Mouse (Mus musculus): ENCODE data around the gene Rnf166. TPM values are rescaled to one million over a fixed set of nuclear protein-coding genes. Genes with fewer than 3 reads are reported as not detected.

Gene Rnf166
- polyA plus RNA-seq, 1 experiment from 2014 or later, result 35.0 TPM

DNA sequence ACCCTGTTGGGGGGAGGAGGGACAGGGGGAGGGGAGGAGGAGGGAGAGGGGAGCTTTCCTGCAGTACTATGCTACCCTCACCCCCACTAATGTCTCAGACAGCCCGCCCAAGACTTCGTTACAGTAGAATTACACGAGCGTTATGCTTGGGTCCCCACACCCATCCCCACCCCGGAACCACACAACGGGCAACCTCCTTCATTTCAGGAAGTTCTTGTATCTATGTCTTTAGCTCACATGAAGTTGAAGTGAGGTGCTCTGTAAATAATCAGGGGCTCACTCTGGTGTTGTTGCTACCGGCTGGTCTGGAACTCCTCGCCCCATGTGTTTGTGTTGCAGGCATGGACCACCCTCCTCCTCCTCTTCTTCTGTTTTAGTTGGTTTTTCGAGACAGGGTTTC is 47.7 kb downstream of the Rnf166 start:
- H3K4me2 ChIP-seq (ENCODE audit: low read length), result no peak overlapping the region
- peaks cover 5% of the 10 kb centered on the region for H3K4me1 ChIP-seq (ENCODE audit: control insufficient read depth, insufficient read depth, low read length)
- no peak for ATAC-seq
- 92% methylated on average over 9 of the region's 9 CpGs for WGBS
- no peak overlapping the region for H3K9ac ChIP-seq (ENCODE audit: low read depth, low read length)
- no peaks in the 10 kb centered on the region for H3K36me3 ChIP-seq (ENCODE audit: control insufficient read depth, insufficient read depth, low read length)
- H3K27me3 ChIP-seq (ENCODE audit: control insufficient read depth, insufficient read depth, low read depth, low read length), result no peaks in the 10 kb centered on the region
- H3K27ac ChIP-seq (ENCODE audit: low read length), result no peak overlapping the region
- H3K4me3 ChIP-seq (ENCODE audit: low read depth, low read length), result no peak overlapping the region
- H3K9me3 ChIP-seq (replicated peaks; ENCODE audit: control insufficient read depth, low read length, poor library complexity, severe bottlenecking), result no peaks in the 10 kb centered on the region

DNA sequence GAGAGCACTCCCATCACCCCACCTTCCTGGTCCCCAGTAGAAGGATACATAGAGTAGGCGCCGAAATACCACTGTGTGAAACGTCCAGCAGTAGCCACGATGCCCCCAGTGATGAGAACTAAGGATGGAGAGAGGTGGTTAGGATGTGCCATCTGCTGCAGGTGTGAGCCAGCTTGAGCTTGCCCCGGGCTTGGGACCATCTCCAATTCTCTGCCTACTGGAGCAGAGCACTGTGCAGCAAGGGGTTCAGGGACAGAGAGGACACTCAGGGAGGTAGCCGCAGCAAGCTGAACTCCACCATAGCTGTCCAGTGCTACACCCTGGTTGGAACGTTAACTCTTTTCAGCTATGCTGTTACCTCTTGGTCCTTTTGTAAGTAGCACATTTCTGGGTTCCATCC is 48.3 kb downstream of the Rnf166 start:
- no peak overlapping the region for H3K4me3 ChIP-seq (ENCODE audit: low read depth, low read length)
- no peaks in the 10 kb centered on the region for H3K27me3 ChIP-seq (ENCODE audit: control insufficient read depth, insufficient read depth, low read depth, low read length)
- peaks cover 2% of the 10 kb centered on the region; the same call in 1 of the 2 replicates for H3K4me1 ChIP-seq (ENCODE audit: control insufficient read depth, insufficient read depth, low read length)
- no peak overlapping the region for H3K9ac ChIP-seq (ENCODE audit: low read depth, low read length)
- H3K4me2 ChIP-seq (ENCODE audit: low read length), result no peak overlapping the region
- H3K36me3 ChIP-seq (ENCODE audit: control insufficient read depth, insufficient read depth, low read length), result no peaks in the 10 kb centered on the region
- WGBS, result 94% methylated on average over 7 of the region's 7 CpGs
- H3K27ac ChIP-seq (ENCODE audit: low read length), result no peak overlapping the region
- no peaks in the 10 kb centered on the region for H3K9me3 ChIP-seq (replicated peaks; ENCODE audit: control insufficient read depth, low read length, poor library complexity, severe bottlenecking)
- ATAC-seq, result no peak

DNA sequence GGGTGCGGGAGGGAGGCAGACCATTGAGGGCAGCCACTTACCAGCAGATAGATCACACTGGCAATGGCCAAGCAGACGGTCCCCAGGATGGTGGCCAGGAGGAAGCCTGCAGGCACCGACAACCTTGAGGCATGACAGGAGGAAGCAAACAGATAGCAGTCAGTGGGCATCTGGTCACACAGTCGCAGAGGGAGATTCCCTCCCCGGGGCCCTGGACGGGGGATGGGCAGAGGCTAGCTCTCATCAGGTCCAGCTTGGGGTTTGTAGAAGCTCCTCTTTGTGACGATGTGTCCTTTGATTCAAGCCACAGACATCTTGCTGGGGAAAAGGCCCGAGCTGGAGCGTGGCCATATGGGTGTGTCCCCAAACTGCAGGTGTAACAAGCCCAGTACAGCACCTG is 49.7 kb downstream of the Rnf166 start:
- H3K4me2 ChIP-seq (ENCODE audit: low read length), result no peak overlapping the region
- no peak overlapping the region for H3K27ac ChIP-seq (ENCODE audit: low read length)
- 88% methylated on average over 9 of the region's 9 CpGs for WGBS
- no peaks in the 10 kb centered on the region for H3K27me3 ChIP-seq (ENCODE audit: control insufficient read depth, insufficient read depth, low read depth, low read length)
- H3K4me1 ChIP-seq (ENCODE audit: control insufficient read depth, insufficient read depth, low read length), result no peaks in the 10 kb centered on the region
- no peaks in the 10 kb centered on the region for H3K36me3 ChIP-seq (ENCODE audit: control insufficient read depth, insufficient read depth, low read length)
- H3K4me3 ChIP-seq (ENCODE audit: low read depth, low read length), result no peak overlapping the region
- no peak overlapping the region for H3K9ac ChIP-seq (ENCODE audit: low read depth, low read length)
- H3K9me3 ChIP-seq (replicated peaks; ENCODE audit: control insufficient read depth, low read length, poor library complexity, severe bottlenecking), result no peaks in the 10 kb centered on the region
- no peak for ATAC-seq

DNA sequence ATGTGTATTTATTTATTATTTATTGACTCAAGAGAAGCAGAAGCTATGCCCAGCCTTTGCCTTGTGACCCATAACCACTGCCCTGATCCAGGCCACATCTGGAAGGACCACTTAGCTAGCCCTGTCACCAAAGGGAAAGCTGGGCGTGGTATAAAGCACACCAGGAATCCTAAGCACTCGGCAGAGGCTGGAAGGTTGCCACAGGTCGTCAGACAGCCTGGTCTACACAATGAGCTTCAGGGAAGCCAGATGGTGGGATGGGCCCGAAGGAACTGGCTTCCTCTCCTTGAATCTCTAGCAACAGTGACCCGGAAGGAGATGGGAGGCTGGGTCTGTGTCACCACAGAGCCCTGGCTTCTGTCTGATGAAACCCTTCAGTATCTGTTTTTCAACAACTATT is 52.2 kb downstream of the Rnf166 start:
- Histone ChIP-seq H3K4me1 (ENCODE audit: control insufficient read depth, insufficient read depth, low read length) (no peaks in the 10 kb centered on the region), H3K27me3 (ENCODE audit: control insufficient read depth, insufficient read depth, low read depth, low read length) (no peaks in the 10 kb centered on the region), H3K4me3 (ENCODE audit: low read depth, low read length) (no peak overlapping the region), H3K4me2 (ENCODE audit: low read length) (no peak overlapping the region), H3K36me3 (ENCODE audit: control insufficient read depth, insufficient read depth, low read length) (no peaks in the 10 kb centered on the region), H3K9me3 (replicated peaks; ENCODE audit: control insufficient read depth, low read length, poor library complexity, severe bottlenecking) (no peaks in the 10 kb centered on the region), H3K9ac (ENCODE audit: low read depth, low read length) (no peak overlapping the region), H3K27ac (ENCODE audit: low read length) (no peak overlapping the region)
- no peak for ATAC-seq
- whole genome bisulfite sequencing, result 58% methylated on average over 5 of the region's 5 CpGs

DNA sequence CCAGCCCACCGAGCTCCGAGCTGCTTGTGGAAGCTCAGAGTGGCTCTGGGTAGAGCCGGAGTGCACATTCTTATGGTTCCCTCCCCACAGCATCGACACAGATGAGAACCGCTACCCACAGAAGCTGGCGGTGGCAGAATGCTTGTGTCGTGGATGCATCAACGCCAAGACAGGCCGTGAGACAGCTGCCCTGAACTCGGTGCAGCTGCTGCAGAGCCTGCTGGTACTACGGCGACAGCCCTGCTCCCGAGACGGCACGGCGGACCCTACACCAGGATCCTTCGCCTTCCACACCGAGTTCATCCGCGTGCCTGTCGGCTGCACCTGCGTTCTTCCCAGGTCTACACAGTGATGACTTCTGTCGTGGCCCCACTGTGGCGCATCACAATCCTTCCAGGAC is 52.6 kb downstream of the Rnf166 start:
- ATAC-seq, result no peak
- H3K4me1 ChIP-seq (ENCODE audit: control insufficient read depth, insufficient read depth, low read length), result no peaks in the 10 kb centered on the region
- no peaks in the 10 kb centered on the region for H3K36me3 ChIP-seq (ENCODE audit: control insufficient read depth, insufficient read depth, low read length)
- H3K4me3 ChIP-seq (ENCODE audit: low read depth, low read length), result no peak overlapping the region
- H3K4me2 ChIP-seq (ENCODE audit: low read length), result no peak overlapping the region
- H3K9ac ChIP-seq (ENCODE audit: low read depth, low read length), result no peak overlapping the region
- no peaks in the 10 kb centered on the region for H3K27me3 ChIP-seq (ENCODE audit: control insufficient read depth, insufficient read depth, low read depth, low read length)
- no peaks in the 10 kb centered on the region for H3K9me3 ChIP-seq (replicated peaks; ENCODE audit: control insufficient read depth, low read length, poor library complexity, severe bottlenecking)
- no peak overlapping the region for H3K27ac ChIP-seq (ENCODE audit: low read length)
- 87% methylated on average over 24 of the region's 24 CpGs for WGBS

DNA sequence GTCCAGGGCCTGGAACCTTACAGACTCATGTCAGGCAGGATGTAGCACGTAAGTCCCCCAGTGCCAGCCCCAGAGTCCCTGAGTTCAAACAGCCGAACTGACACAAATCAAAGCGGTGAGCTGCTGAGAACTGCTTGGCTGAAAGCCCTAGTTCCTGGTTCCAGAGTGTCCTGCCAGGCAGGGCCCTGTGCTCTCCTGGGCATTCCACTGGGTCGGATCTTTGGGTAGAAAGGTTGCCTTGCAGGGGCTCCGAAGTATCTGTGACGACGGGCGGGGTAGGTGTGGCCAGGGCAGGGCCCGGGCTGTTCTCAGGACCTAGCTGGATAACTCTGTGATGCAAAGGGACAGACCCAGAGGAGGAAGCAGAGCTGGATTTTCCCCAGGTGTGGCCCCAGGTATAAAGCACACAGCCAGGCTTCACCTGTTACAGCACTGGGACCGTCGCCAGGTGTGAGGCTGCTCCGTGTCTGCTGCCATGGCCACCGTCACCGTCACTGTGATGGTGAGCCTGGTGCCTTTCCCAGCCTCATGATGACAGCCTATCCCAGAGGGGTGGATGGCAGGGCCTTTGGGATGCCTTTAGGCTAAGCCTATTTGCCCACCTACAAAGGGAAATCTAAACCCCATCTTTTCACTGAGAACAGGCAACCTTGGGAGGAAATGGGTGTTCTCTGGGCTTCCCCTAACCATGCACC is 54.3 kb downstream of the Rnf166 start, which contains the start of gene Il17c:
Gene Il17c (plus strand): TSS at position 645 of the 695 bp plus-strand sequence.
- Histone ChIP-seq H3K4me1 (ENCODE audit: control insufficient read depth, insufficient read depth, low read length) (no peaks in the 10 kb centered on the region), H3K9ac (ENCODE audit: low read depth, low read length) (no peak within 1 kb of the TSS), H3K27me3 (ENCODE audit: control insufficient read depth, insufficient read depth, low read depth, low read length) (no peaks in the 10 kb centered on the region), H3K4me2 (ENCODE audit: low read length) (no peak within 1 kb of the TSS), H3K4me3 (ENCODE audit: low read depth, low read length) (no peak within 1 kb of the TSS), H3K9me3 (replicated peaks; ENCODE audit: control insufficient read depth, low read length, poor library complexity, severe bottlenecking) (no peaks in the 10 kb centered on the region), H3K36me3 (ENCODE audit: control insufficient read depth, insufficient read depth, low read length) (peaks cover 5% of the 10 kb centered on the region), H3K27ac (ENCODE audit: low read length) (no peak within 1 kb of the TSS)
- 86% methylated on average over 14 of the region's 14 CpGs for WGBS
- ATAC-seq, result no peak

DNA sequence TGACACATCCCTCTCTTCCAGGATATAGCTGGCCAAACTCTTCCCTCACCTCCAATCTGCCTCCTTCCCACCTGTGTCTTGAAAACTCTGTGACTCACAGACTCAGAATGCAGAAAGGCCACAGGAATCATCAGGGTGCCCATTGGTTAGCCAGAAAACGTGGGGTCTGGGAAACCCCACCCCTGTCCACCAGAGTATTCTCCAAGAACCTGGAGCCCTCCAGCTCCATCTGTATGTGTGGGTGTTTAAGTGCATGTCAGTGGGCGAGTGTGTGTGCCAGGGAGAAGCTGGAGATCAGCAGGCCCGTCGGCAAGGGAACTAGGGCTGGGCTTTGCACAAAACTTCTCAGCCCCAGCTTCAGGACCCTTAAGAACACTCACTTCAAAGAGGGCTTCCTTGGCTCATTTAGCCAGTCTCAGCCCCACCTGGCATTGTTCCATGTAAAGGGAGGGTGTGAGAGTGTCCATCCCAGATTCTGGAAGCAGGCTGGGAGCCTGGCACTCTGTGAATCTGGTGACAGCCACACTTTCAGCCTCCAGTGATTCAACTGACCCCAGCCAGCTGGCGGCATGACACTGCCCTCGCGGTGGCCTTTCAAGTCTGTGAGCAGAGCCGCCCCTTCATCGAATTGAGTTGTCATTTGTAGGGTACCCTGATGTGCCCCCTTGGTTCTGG is 55.8 kb downstream of the Rnf166 start:
- Histone ChIP-seq H3K27ac (ENCODE audit: low read length) (no peak overlapping the region), H3K36me3 (ENCODE audit: control insufficient read depth, insufficient read depth, low read length) (peaks cover 7% of the 10 kb centered on the region), H3K4me3 (ENCODE audit: low read depth, low read length) (no peak overlapping the region), H3K9ac (ENCODE audit: low read depth, low read length) (no peak overlapping the region), H3K27me3 (ENCODE audit: control insufficient read depth, insufficient read depth, low read depth, low read length) (no peaks in the 10 kb centered on the region), H3K4me2 (ENCODE audit: low read length) (no peak overlapping the region), H3K4me1 (ENCODE audit: control insufficient read depth, insufficient read depth, low read length) (no peaks in the 10 kb centered on the region), H3K9me3 (replicated peaks; ENCODE audit: control insufficient read depth, low read length, poor library complexity, severe bottlenecking) (no peaks in the 10 kb centered on the region)
- no peak for ATAC-seq
- WGBS, result 72% methylated on average over 9 of the region's 9 CpGs

Small RNA genes lying within 50 kb of the gene (microRNA-seq; reads per million reads assigned to microRNA genes)
- gene Gm24366, result not detected

Other genes starting within 250 kb of the Rnf166 start
- gene Zfpm1, start 193.9 kb downstream of the Rnf166 start, polyA plus RNA-seq (2015; fragmentation: Nextera tagmentation; extraction: Ambion mirVana), result 0.77 and 1.2 TPM in 2 replicates
- 0.26 TPM in 1 of 2 replicates, not detected in the other for gene Trhr2, start 115.3 kb downstream of the Rnf166 start, polyA plus RNA-seq (2015; fragmentation: Nextera tagmentation; extraction: Ambion mirVana)
- 30.8 and 37.7 TPM in 2 replicates for gene Zc3h18, start 99.5 kb downstream of the Rnf166 start, polyA plus RNA-seq (2015; fragmentation: Nextera tagmentation; extraction: Ambion mirVana)
- gene Il17c, start 54.0 kb downstream of the Rnf166 start, polyA plus RNA-seq (2015; fragmentation: Nextera tagmentation; extraction: Ambion mirVana), result not detected in 2 replicates
- 27.3 and 29.8 TPM in 2 replicates for gene Cyba, start 43.1 kb downstream of the Rnf166 start, polyA plus RNA-seq (2015; fragmentation: Nextera tagmentation; extraction: Ambion mirVana)
- 72.8 and 84.6 TPM in 2 replicates for gene Mvd, start 32.6 kb downstream of the Rnf166 start, polyA plus RNA-seq (2015; fragmentation: Nextera tagmentation; extraction: Ambion mirVana)
- gene Snai3, start 15.3 kb downstream of the Rnf166 start, polyA plus RNA-seq (2015; fragmentation: Nextera tagmentation; extraction: Ambion mirVana), result not detected in 2 replicates
- gene Ctu2, start 79 bp upstream of the Rnf166 start, polyA plus RNA-seq (2015; fragmentation: Nextera tagmentation; extraction: Ambion mirVana), result 83.6 and 85.1 TPM in 2 replicates
- 1.8 and 2.0 TPM in 2 replicates for gene Piezo1, start 75.3 kb upstream of the Rnf166 start, polyA plus RNA-seq (2015; fragmentation: Nextera tagmentation; extraction: Ambion mirVana)
- 5.7 and 6.2 TPM in 2 replicates for gene Cdt1, start 92.0 kb upstream of the Rnf166 start, polyA plus RNA-seq (2015; fragmentation: Nextera tagmentation; extraction: Ambion mirVana)
- 156 and 157 TPM in 2 replicates for gene Aprt, start 100.8 kb upstream of the Rnf166 start, polyA plus RNA-seq (2015; fragmentation: Nextera tagmentation; extraction: Ambion mirVana)
- 8.4 and 8.9 TPM in 2 replicates for gene Galns, start 135.4 kb upstream of the Rnf166 start, polyA plus RNA-seq (2015; fragmentation: Nextera tagmentation; extraction: Ambion mirVana)
- gene Trappc2l, start 135.6 kb upstream of the Rnf166 start, polyA plus RNA-seq (2015; fragmentation: Nextera tagmentation; extraction: Ambion mirVana), result 93.8 and 101 TPM in 2 replicates
- gene Pabpn1l, start 146.7 kb upstream of the Rnf166 start, polyA plus RNA-seq (2015; fragmentation: Nextera tagmentation; extraction: Ambion mirVana), result not detected in 2 replicates
- gene Cbfa2t3, start 223.0 kb upstream of the Rnf166 start, polyA plus RNA-seq (2015; fragmentation: Nextera tagmentation; extraction: Ambion mirVana), result 17.7 and 17.9 TPM in 2 replicates